Mouse (Mus musculus): ENCODE measurements around the gene Mospd2.

DNA sequence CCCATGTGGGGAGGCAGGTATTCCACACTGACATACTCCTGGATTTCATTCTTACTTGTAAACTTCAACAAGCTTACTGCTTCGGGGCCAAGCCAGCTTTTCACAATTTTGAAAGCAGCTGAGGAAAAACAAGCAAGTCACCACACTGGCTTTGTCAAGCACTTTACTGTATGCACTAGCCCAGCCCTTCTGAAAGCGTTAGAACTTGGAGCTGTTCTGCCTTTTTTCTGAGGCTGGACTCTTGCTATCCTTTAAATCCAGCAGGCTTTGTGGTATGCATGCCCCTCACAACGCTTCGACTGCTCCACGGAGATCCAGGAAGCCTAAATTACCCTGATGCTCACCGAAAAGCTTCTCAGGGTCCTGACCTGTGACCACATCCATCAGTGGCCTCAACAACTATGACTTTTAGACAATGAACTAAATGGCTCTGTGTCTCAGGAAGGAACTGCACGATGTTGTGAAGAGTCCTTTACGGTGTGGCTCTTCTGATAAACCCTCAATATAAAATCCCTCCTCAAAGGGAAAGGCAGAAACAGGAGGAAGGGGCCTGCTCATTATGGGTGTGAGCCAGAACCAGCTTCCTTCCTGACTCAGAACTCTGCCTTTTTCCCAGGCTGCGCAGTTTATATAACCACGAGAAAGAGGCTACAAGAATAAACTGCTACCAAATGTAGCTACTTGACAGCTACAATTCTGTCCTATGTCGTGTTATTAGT is 28.2 kb downstream of the Mospd2 start:
- TF ChIP-seq CTCF (IDR thresholded peaks at IDR 0.05; ENCODE audit: borderline replicate concordance, extremely low read depth, insufficient read depth, insufficient read length) = no peak
- no peak for TF ChIP-seq POLR2A (IDR thresholded peaks at IDR 0.05; ENCODE audit: borderline replicate concordance, extremely low read depth, insufficient read depth, insufficient read length, poor library complexity, severe bottlenecking)

All from brain, embryonic 14.5 days (tissue).